Mouse (Mus musculus): ENCODE data around the gene Ctnnd1.
A peak's percentile ranks its signal among the peaks of the same experiment; 100 is the strongest.

The Ctnnd1 gene

GRCm38 (mm10) chr2:84607842-84608241 is 42.7 kb downstream of the Ctnnd1 start:
- DNase-seq (ENCODE audit: low read depth, low spot score) = no peak

- no peak for DNase-seq (ENCODE audit: low read depth, low spot score)
Observed at GRCm38 (mm10) chr2:84600977-84601376, 49.6 kb downstream of the Ctnnd1 start.

GRCm38 (mm10) chr2:84599270-84599888 is 51.2 kb downstream of the Ctnnd1 start:
- no peak for DNase-seq (ENCODE audit: low read depth, low spot score)

GRCm38 (mm10) chr2:84597123-84597522 is 53.4 kb downstream of the Ctnnd1 start:
- DNase-seq (ENCODE audit: low read depth, low spot score) = no peak

GRCm38 (mm10) chr2:84592801-84593200 is 57.8 kb downstream of the Ctnnd1 start:
- no peak for DNase-seq (ENCODE audit: low read depth, low spot score)

- no peak for DNase-seq (ENCODE audit: low read depth, low spot score)
Observed at GRCm38 (mm10) chr2:84585700-84586099, 64.9 kb downstream of the Ctnnd1 start.

- DNase-seq (ENCODE audit: low read depth, low spot score) = no peak
Observed at GRCm38 (mm10) chr2:84582286-84582685, 68.3 kb downstream of the Ctnnd1 start.

GRCm38 (mm10) chr2:84581208-84581607 is 69.4 kb downstream of the Ctnnd1 start:
- peak; percentile 17 for DNase-seq (ENCODE audit: low read depth, low spot score)

GRCm38 (mm10) chr2:84579311-84579710 is 71.3 kb downstream of the Ctnnd1 start:
- no peak for DNase-seq (ENCODE audit: low read depth, low spot score)

- no peak for DNase-seq (ENCODE audit: low read depth, low spot score)
Observed at GRCm38 (mm10) chr2:84574130-84574529, 76.4 kb downstream of the Ctnnd1 start.

GRCm38 (mm10) chr2:84556888-84557514 is 93.6 kb downstream of the Ctnnd1 start:
- no peak for DNase-seq (ENCODE audit: low read depth, low spot score)

- DNase-seq (ENCODE audit: low read depth, low spot score) = no peak
Observed at GRCm38 (mm10) chr2:84551390-84552100, 99.0 kb downstream of the Ctnnd1 start.

Data from mesoderm, embryonic 11.5 days (tissue).